Mouse (Mus musculus) kidney, postnatal 4 days (tissue): ENCODE measurements around the gene Six5.

Experiments used
- DNase-seq, 2 experiments: peaks; one replicate each; pipeline ENCODE4 v3.0.0; 2021; ENCODE audit warnings: mixed read lengths in 2 of 2

Six5 gene

DNA sequence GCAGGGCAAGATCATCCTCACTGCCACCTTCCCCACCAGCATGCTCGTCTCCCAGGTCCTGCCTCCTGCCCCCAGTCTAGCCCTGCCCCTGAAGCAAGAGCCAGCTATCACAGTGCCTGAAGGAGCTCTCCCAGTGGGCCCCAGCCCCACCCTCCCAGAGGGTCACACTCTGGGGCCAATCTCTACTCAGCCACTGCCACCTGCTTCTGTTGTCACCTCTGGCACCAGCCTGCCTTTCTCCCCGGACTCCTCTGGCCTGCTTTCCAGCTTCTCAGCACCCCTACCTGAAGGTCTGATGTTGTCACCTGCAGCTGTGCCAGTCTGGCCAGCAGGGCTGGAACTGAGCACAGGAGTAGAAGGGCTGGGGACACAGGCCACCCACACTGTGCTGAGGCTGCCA, 2.8 kb downstream of the Six5 start:
- DNase-seq = no peak

DNA sequence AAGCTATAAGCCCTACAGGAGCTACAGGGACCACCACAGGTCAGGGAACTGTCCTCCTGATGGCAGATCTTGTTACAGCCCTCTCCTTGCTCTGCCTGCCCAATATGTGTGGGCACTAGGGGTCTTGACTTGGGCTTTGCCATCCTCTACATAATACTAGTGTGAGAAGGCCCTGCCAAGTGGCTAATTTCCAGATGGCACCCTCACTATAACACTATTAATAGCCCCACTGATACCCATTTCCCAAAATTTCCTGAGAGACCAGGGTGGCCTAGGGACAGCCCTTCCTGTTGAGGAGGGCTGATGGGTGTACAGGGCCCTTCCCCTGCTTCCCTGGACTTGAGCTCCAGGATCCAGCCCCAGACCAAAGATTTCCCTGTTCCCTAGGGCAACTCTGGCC, 3.5 kb downstream of the Six5 start:
- no peak for DNase-seq

DNA sequence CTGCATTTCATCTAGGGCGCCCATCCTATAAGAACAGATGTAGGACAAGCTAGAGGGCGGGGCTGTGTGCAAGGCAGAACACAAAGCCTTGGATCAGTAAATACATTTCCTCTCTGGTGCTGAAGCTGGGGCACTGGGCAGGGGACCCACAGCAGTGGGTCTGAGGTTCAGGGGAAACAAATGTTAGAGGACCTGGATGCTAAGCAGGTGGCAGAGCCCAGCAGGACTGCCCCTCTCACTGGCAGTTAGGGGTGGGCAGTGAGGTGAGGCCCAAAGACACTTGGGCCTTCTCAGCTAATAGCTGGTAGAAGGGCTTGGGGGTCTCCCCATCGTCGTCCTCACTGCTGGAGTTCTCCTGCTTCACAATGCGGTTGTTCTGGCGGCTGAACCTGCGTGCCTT, 4.4 kb downstream of the Six5 start:
- no peak for DNase-seq

DNA sequence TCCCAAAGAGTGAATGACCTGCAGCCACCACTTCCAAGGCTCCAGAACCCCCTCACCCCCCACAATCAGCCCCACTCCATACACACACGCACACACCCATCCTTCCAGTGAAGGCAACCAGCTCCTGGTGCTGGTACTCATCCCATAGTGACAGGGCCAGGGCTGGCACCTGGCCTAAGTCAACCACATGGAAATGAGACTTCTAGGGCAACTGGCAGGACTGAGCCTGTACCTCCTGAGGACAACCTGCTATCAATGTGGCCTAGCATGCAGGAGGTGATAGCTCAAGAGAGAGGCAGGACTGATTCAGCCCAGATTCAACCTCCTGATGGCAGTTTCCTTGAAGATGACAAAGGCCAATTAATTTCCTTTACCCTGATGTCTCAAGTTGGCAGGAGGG, 5.9 kb downstream of the Six5 start:
- no peak for DNase-seq

DNA sequence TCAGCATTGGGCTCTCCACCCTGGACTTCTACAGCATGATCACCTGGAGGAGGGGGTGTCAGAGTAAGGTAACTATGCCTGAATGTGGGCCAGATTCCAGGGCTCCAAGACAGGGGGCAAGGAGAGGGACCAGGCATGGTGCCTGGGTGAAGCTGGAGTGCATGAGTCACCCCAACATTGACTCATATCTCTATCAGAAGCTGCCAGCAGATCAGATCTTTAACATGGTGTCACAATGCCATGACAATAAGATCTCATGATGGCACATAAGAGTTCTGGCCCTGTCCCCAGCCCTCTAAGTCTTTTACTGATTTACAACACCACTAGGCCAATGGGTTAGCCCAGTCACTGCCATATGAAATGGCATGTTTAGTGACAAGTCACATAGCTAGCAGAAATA, 9.3 kb downstream of the Six5 start:
- no peak for DNase-seq

DNA sequence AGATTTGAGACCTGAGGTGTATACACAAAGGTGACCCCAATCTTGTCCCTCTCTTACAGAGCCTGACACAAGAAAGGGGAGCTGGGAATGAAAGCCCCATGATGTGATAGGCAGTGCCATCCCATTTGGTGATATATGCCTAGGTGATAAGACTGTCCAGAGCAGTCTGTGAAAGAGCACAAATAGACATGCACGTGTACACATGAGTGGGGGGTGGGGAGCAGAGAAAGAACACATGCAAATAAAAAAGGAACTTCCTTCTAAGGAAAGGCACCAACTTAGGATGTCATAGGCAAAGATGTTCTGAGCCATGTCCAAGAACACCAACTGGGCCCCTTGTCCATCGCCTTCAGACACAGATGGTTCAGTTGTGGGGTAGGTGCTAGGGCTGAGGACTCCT, 10.1 kb downstream of the Six5 start:
- DNase-seq = no peak

DNA sequence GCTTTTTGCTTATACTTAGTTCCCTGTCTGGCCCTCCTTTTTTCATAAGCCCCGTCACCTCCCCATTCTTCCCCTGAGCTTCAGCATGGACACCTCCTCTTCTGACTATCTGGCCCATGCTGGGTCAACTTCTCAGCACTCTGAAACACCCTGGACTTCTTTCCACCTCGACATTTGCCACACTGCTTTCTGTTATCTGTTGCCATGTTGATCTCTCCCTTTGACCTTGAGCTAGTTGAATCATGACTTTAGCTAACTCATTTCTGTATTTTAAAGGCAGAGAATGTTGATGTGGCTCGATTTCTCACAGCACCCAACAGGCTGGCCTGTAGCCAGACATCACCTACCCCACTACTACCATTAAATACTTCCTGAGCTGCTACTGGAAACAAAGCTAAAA, 13.0 kb downstream of the Six5 start:
- no peak for DNase-seq

DNA sequence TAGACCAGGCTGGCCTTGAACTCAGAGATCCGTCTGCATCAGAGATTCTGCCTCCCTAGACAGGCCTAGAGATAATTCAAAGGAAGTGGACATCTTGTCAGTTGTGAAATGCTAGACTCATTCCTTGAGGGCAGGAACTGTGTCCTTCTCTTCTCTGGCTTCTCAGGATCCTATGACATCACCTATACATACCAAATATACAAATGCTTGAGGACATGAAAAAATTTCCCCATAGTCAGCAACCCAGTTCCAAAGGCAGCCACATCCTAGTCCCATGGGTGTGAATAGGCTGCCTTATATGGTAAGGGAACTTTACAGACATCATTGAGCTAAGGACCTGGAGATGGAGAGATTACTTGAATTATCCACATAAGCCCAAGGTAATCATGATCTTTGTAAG, 15.2 kb downstream of the Six5 start:
- DNase-seq = no peak

DNA sequence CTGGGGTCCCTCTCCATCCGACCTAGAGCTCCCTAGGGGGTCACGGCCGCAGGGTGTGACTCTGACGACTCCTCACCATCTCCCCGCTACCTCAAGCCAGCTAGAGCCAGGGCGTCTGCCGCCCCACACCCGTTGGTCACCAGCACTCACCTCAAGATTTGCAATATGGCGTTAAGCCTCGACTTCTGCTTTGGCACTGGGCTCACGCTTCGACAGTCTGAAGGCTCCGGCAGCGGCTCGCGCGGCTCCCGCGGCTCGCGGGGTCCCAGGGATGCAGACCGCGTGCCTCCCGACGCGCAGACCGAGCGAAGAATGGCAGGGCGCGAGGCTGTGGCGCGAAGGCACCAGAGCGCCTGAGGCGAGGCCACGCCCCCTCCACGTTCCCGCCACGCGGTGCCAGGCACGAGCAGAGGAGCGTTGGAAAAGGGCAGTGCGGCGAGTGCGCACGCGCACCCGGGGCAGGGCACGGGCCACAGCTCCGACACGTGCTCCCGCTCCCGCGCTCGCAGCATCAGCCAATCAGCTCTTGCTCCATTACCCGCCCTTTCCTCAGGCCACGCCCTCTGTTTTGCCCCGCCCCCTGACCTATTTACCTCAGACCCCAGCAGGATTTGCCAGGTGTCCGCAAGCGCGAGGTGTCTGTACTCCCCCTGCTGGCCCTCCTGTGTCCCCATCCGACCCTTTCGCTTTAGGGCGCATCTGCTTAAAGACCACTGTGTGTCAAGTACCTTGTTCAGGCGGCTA, 23.8 kb downstream of the Six5 start, which contains the start of gene Gm4969:
Gm4969 (minus strand) TSS at position 341 of the 744 bp plus-strand sequence.
- peak; percentile 73 to 82 for DNase-seq

DNA sequence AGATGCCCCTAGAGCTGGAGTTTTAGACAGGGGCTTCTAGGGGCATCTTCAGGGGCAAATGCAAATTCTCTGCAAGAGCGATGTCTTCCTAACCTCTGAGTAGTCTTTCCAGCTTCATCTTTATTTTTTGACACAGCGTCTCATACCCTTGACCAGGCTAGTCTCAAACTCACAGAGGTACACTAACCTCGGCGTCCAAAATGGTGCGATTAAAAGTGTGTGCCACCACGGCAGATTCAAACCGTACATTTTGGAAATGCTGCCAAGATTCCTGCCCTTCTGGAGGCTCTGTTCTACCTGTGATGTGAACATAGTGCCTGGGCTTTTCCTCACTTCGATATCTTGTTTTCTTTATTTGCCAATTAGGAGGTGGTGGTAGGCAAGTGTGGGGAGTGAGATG, 24.7 kb downstream of the Six5 start:
- no peak for DNase-seq

DNA sequence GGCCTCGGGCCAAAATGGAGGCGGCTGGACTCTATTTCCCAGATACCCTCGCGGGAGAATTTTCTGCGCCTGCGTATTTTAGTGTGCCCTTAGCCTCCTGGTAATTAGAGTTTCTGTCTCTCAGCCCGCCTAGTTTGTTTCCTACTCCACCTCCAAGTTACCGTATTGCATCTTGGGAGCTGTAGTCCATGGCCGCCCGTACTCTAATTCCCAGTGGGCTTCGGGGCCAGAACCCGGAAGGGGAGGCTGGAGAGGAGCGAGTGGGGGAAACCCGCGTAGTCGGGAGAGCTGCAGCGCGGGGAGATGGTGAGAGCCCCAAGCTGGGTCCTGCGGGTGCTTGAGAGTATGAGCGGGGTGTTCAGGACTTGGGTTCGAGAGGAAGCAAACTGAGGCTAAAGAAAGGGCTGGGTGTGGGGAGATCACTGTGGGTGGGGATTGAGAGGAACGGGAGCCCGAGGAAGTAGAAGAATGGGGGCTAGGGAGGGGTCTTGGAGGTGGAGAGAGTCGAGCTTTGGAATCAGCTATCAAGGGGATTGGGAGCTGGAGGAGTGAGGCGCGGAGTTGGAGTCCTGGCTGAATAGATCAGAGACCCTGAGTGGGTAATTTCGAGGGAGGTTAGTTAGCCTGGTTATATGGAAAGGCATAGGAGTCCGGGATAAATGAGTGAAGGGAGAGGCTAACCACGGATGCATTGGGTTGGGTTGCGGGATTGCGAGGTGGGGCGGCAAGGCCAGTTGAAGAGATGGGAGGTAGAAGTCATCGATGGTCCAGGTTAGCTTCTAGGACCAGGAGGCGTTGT, 25.4 kb downstream of the Six5 start, which contains the start of gene Fbxo46:
Fbxo46 (plus strand) TSS at position 229 of the 799 bp plus-strand sequence.
- DNase-seq = peak; percentile 89 to 93

DNA sequence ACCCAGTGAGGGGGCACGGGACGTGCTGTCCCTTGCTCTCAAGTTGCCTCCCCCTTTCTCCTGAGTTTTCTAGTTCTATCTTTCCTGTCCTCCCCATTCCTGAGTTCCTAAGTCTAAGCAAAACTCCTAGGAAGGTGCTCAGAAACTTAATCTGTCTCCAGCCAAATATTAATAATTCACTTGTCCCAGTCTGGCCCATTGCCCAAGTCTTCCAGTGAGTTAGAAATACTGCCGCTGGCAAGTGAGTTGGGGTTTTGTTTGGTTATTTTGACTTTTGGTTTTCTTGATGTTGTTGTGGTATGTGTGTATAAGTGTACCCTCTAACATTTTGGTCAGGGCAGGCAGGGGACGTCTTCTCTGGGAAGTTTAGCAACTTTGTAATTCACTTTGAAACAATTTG, 27.3 kb downstream of the Six5 start:
- peak in 1 of 2 experiments; percentile 33 for DNase-seq

DNA sequence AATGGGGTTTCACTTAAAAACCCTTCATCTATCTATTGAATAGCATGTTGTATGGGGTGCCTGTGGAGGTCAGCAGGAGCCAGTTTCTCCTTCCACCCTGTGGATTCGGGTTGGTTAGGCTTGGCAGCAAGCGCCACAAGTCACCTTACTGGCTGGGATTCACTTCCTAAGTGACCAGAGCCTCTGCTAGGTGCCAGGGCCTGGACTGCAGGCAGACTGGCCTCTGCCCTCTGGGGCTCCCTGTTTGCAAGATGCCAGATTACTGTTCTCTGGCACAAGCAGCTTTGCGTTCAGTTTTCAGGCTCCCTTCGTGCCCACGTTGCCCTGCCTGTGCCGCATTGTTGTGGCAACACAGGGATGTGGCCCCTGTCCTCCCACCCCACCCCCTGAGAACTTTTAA, 30.3 kb downstream of the Six5 start:
- no peak for DNase-seq

DNA sequence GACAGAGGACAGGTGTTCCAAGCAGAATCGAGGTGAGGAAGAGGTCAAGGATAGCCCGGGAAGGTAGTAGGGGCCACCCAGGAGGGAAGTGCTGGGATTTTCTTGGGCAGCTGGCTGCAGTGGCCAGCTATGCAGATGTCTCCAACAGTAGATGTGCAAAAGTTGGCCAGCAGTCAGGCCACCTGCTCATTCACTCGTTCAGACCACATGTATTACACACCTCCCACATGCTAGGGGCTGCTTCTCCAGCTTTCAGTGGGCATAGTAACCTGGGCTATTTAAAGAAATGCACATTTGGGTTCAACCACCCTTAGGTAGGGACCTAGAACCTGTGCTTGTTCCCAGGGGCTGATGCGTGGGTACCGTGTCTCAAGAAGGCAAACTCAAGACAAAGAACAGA, 33.4 kb downstream of the Six5 start:
- no peak for DNase-seq

DNA sequence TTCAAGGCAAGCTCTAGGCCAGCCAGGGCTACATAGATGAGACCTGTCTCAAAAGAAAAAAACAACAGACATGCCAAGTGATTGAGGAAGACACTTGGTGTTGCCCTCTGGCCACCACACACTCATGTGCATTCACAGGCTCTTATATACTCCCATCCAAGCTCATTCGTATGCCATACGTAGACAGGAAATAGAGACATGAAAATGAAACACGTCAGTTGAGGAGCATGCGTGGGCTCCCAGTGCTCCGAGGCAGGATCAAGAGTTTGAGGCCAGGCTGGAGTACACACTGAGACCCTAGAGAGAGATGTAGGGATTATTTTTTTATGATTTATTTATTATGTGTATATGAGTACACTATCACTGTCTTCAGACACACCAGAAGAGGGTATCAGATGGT, 35.0 kb downstream of the Six5 start:
- no peak for DNase-seq

DNA sequence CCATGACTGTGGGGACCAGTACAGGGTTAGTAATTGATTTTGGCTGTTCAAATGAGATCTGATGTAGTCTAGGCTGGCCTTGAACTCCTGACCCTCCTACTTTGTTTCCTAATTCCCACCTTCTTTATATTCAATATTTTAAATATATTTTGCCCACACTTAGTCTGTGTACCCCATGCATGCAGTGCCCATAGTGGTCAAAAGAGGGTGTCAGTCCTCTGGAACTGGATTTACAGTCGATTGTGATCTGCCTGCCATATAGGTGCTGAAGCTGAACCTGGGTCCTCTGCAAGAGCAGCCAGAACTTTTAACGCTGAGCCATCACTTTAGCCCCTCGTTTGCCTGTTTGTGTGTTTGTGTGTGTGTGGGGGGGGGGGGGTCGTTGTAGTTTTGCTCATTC, 36.3 kb downstream of the Six5 start:
- DNase-seq = peak in 1 of 2 experiments; percentile 33

DNA sequence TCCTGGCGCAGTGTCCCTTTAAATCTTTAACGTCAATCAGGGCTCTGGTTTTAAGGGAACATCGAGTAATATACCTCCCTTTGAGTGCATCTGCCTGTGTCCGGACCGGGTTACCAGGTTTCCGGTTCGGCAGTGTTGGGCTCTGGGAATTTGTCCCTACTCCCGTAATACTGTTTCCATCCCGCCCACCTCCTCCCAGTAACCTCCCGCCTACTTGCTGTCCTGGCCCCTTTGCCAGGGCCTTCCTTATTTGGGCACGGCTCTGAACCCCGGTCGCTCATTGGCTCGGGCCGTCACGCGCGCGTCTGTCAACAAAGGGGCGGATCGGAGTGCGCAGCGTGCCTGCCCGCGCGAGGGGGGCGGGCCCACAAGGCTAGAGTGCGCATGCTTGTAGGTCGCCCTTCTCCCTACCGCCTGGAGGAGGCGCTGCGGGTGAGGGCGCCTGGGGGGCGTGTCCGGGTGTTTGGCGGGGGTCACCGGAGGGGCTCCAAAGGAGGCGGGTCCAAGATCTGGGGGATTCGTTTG, 37.0 kb downstream of the Six5 start:
- DNase-seq = peak; percentile 98 to 99

DNA sequence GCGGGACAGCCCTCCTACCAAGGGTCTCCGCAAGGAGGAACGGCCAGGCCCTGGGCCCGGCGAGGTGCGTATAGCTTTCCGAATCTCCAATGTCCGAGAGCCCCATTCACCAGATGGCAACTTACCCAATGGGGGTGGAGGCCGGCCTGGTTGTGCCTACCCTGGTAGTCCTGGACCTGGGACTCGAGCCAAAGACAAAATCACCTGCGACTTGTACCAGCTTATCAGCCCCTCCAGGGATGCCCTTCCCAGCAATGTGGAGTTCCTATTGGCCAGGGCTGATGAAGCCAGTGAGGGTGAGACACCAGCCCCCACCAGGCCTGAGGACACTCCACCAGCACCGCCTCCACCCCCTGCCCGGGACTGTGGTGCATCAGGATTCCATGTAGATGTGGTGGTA, 41.8 kb downstream of the Six5 start:
- DNase-seq = no peak

DNA sequence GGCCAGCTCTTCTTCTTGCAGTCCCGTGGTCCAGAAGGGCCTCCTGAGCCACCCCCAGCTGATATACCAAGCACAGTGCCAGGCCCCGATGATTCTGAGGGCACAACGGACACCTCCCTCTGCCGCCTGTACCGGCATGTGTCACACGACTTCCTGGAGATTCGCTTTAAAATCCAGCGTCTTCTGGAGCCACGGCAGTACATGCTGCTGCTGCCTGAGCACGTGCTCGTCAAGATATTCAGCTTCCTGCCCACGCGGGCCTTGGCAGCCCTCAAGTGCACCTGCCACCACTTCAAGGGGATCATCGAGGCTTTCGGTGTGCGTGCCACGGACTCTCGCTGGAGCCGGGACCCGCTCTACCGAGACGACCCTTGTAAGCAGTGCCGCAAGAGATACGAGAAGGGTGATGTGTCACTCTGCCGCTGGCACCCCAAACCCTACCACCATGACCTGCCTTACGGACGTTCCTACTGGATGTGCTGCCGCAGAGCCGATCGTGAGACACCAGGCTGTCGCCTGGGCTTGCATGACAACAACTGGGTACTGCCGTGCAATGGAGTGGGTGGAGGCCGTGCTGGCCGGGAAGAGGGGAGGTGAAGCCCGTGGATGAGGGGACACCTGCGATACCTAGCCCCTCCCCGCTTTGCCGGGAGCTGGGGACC, 42.4 kb downstream of the Six5 start:
- no peak for DNase-seq

DNA sequence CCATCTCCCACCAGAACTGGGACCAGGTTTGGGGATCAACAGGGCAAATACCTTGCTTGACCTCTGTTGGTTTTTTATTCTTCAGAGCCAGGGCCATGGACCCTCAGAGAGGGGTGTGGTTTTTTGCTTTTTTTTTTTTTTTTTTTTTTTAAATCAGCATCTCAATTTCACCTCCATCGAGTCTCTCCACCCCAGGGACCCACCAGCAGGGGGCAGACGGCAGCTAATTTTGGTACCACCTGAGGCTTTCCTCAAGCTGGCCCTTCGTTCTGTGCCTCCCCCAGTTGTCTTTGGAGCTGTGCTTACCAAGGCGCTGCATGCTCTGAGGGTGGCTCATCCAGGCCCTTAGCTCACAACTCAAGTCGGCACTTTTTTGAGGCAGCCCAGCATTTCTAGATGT, 43.0 kb downstream of the Six5 start:
- peak; percentile 82 to 85 for DNase-seq

DNA sequence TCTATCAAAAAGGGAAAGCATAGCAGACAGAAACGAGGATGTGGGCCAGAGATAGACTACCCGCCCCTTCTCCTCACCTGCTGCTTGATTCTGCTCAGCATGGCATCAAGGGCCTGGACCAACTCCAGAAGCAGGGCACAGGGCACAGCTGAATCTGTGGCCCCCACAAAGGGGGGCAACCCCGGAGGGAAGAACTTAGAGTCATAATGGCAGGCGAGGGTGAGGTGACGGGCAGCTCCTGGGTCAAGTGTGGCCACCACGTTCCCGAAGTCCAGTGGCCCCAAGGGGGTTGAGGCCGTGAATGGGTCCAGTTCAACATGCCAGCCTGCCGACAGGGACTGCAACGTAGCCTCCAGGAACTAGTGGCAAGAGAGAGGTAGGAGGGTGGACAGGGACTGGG, 52.4 kb downstream of the Six5 start:
- DNase-seq = no peak

DNA sequence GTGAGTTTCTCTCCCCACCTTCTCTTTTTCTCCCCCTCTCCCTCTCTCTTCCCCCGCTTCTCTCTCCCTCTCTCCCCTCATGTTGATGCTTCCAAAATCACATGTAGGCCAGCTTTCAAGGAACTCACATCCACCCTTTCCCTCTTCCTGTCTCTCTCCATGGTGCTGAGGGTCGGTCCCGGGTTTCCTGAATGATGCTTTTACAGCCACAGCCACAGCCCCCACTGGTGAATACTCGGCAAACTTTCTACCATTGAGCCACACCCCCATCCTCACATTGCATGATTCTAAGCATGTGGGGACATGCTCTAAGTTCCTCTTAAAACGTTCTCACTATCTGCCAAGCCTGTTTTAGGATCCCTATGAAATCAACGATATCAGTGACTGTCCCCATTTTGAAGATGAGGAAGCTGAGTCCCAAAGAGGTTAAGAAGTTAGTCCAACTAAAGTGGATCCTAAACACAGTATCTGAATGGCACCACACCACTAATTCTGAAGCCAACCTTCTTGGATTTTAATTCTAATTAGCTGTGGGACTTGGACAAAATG, 53.2 kb downstream of the Six5 start:
- peak; percentile 52 to 61 for DNase-seq
